Mouse (Mus musculus) kidney, postnatal 0 days (tissue): ENCODE results near the gene Syngr4. TPM values are rescaled to one million over a fixed set of nuclear protein-coding genes. Genes with fewer than 3 reads are reported as not detected.

ENCODE experiments used
- ATAC-seq: fragments of 200-750 bp; cut with Nextera tagmentation; replicated peaks from 2 replicates; pipeline ENCODE4 v1.8.0; 2017; ENCODE audit warnings: low read depth, moderate number of reproducible peaks, moderate TSS enrichment, moderate library complexity; ENCODE audit not compliant: low FRiP score
- DNase-seq: peaks from one replicate; pipeline ENCODE4 v3.0.0-alpha.2; 2016; ENCODE audit warnings: low spot score
- H3K27ac ChIP-seq: fragments of 300-500 bp; sonication (generic); 2 replicates; pipeline ENCODE4 v1.5.1; 2014; ENCODE audit warnings: mild to moderate bottlenecking
- H3K27me3 ChIP-seq: fragments of 300-500 bp; sonication (generic); 2 replicates; pipeline ENCODE4 v1.6.1; 2014; ENCODE audit warnings: low read length, mixed read lengths; ENCODE audit not compliant: insufficient read depth
- H3K36me3 ChIP-seq: fragments of 300-500 bp; sonication (generic); 2 replicates; pipeline ENCODE4 v1.6.1; 2014; ENCODE audit warnings: low read length, mixed read lengths; ENCODE audit not compliant: insufficient read depth
- H3K4me1 ChIP-seq: fragments of 300-500 bp; sonication (generic); replicated peaks from 2 replicates; pipeline ENCODE4 v1.6.1; 2014; ENCODE audit warnings: antibody characterized with exemption, low read length, mixed read lengths; ENCODE audit not compliant: insufficient read depth
- H3K4me2 ChIP-seq: fragments of 300-500 bp; sonication (generic); 2 replicates; pipeline ENCODE4 v1.6.1; 2014; ENCODE audit warnings: mild to moderate bottlenecking, low read length, moderate library complexity, mixed read lengths
- H3K4me3 ChIP-seq: fragments of 300-500 bp; sonication (generic); replicated peaks from 2 replicates; pipeline ENCODE4 v1.5.1; 2014; ENCODE audit warnings: low read depth, low read length
- H3K9ac ChIP-seq: fragments of 300-500 bp; sonication (generic); 2 replicates; pipeline ENCODE4 v1.6.1; 2014; ENCODE audit warnings: low read depth, low read length
- H3K9me3 ChIP-seq: fragments of 300-500 bp; sonication (generic); replicated peaks from 2 replicates; pipeline ENCODE4 v1.6.1; 2016; ENCODE audit warnings: low read length, inconsistent platforms, mixed read lengths
- CTCF ChIP-seq: IDR thresholded peaks from 2 replicates; pipeline ENCODE4 v1.5.1; 2016; ENCODE audit warnings: antibody characterized with exemption, low read depth, mild to moderate bottlenecking, moderate library complexity
- WGBS: fragments of 180-500 bp; shearing (Covaris S2); extraction: QIAGEN DNeasy Blood & Tissue Kit; methylation state at CpG from one replicate; pipeline ENCODE4 v1.1.7; 2014; 5-methylcytosine and 5-hydroxymethylcytosine counted together
- polyA plus RNA-seq: library from polyadenylated mRNA; unstranded; fragments of >200 nt; fragmentation: Nextera tagmentation; extraction: Ambion mirVana; gene quantifications from 2 replicates; pipeline ENCODE4 v1.2.1, GENCODE M21; 2015

The Syngr4 gene
- polyA plus RNA-seq, 1 experiment from 2014 or later, result 1.6 TPM

DNA sequence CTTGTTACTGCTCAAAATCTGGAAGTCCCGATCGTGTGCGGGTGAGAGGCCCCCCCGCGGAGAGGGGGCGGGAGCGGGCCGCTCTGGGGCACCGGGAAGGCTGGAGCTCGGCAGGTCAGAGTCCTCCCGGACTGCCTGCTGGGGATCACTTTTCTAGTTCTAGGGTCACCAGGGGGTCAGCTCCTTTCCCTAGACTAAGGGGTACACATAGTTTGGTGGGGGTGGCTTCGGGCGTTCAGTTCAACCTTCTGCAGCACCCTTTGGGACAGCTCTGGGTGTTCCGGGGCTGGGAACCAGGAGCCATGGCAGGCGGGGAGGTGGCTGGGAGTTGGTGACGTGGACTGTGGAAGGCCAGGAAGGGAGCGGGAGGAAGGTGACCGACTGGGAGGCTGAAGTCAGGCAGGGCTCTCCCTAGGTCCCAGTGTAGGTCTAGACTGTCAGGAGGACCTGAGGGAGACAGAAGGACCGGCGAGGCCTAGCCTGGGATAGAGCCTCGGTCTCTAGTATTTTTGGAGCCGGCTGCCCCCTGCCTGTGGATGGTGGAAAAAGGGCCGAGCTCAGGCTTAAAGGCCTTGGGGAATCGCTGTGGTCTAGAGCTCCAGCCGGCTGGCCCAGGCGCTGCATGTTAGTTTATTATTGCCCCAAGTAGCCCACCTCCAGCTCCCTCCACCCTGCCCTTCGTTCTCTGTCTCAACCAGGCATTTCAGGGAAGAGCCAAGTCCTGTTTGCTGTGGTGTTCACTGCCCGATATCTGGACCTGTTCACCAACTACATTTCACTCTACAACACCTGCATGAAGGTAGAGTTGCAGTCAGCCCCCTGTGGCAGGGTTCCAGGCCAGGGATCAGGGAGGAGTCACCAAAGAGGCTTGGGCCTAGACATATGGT lies 23.2 kb downstream of the Syngr4 start:
- WGBS, result under 1% methylated on average over 28 of the region's 28 CpGs
- ATAC-seq (peak; percentile 60), DNase-seq (peak; percentile 76)
- Histone ChIP-seq H3K27me3 (peaks cover 16% of the 10 kb centered on the region), H3K4me3 (peak overlapping the region; percentile 75), H3K9ac (peak overlapping the region; percentile 90), H3K9me3 (no peaks in the 10 kb centered on the region), H3K4me2 (peak overlapping the region; percentile 72), H3K27ac (peak overlapping the region; percentile 93), H3K4me1 (peaks cover 20% of the 10 kb centered on the region; the same call in 1 of the 2 replicates), H3K36me3 (peaks cover 21% of the 10 kb centered on the region)
- peak; percentile 51 for TF ChIP-seq CTCF

DNA sequence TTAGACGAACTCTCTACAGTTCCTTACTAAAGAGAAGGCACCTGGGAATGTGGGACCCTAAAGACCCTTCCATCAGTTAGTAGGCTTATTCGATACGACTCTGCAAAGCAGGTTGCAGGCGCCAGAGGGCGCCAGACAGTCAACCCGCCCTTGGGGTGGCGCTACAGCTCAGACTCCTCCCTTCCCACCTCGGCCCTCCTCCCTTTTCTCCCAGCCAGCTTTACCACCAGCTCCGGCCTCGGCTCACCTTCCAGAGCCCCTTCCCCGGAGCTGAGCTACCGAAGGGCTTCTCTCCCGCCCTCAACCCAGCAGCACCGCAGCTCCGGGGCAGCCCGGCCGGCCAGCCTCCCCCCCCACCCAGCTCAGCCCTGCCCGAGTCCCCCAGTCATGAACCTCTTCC lies 23.9 kb downstream of the Syngr4 start, which contains the start of gene Kdelr1:
Gene Kdelr1, plus strand, starts transcription at position 149 of the 400 bp plus-strand sequence.
- Histone ChIP-seq H3K4me3 (peak within 1 kb of the TSS; percentile 75), H3K9ac (peak within 1 kb of the TSS; percentile 90), H3K27me3 (peaks cover 16% of the 10 kb centered on the region), H3K9me3 (no peaks in the 10 kb centered on the region), H3K4me2 (peak within 1 kb of the TSS; percentile 72), H3K27ac (peak within 1 kb of the TSS; percentile 93), H3K4me1 (peaks cover 22% of the 10 kb centered on the region; the same call in 1 of the 2 replicates), H3K36me3 (peaks cover 18% of the 10 kb centered on the region)
- peak; percentile 69 for ATAC-seq
- peak; percentile 94 for TF ChIP-seq CTCF
- 4% methylated on average over 18 of the region's 18 CpGs for WGBS
- DNase-seq, result peak; percentile 97

DNA sequence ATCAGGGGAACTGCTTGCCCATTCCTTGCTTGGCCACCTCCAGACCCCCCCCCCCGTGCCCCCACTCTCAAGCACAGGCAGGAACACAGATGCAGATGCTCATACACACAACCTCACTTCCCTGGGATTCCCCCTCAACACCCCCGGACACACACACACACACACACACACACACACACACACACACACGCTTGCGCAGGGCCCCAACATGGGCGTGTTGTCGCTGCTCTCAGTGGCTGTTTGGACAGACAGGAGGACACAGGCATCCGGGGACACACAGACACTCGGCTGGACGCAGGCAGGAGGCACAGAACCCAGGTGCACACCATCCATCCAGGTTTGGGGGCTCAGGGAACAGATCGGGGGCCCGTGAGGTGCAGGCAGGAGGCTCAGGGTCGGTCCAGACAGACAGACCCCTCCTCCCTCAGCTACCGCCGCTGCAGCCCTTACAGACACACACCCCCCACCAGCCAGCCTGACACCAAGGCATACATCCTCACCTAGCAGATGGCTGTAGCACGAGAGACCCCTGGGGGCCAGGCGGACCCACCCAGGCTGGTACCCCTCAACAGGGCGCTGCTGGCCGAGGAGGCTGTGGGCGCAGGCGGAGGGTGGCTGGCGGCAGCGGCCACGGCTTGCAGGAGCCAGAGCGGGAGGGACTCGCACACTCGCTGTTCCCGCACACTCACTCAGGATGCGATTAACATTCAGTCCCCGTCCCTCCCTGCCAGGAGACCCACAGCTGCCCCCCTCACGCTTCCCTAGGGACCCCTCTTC lies 26.0 kb downstream of the Syngr4 start:
- peak overlapping the region; percentile 52 for H3K4me2 ChIP-seq
- H3K36me3 ChIP-seq, result peaks cover under 1% of the 10 kb centered on the region; the same call in 1 of the 2 replicates
- no peak overlapping the region for H3K27ac ChIP-seq
- H3K9ac ChIP-seq, result peak overlapping the region; percentile 50
- H3K9me3 ChIP-seq, result no peaks in the 10 kb centered on the region
- peaks cover 22% of the 10 kb centered on the region; the same call in 1 of the 2 replicates for H3K4me1 ChIP-seq
- DNase-seq, result no peak
- H3K4me3 ChIP-seq, result peak overlapping the region; percentile 24
- WGBS, result 2% methylated on average over 28 of the region's 30 CpGs
- ATAC-seq, result no peak
- TF ChIP-seq CTCF, result 0 out of 2 replicates have a peak, but pooled peaks have one; percentile 9
- peaks cover 16% of the 10 kb centered on the region for H3K27me3 ChIP-seq

DNA sequence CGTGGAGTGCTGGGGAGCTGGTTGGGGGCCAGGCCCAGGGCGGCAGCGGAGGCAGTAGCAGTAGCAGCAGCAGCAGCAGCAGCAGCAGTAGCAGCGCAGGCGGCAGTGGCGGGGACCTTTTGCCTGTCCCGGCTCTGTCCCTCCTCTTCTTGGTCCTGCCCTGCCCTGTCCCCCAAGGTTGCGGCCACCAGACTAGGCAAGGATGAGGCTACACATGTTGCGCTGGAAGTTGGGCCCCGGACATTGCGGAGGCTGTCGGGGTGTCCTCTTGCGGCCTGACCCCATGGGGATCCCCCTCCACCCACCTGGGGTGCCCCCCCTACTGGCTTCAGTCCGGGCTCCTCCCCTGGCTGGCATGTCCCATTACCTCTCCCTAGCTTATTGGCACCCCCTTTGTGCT lies 26.7 kb downstream of the Syngr4 start:
- ATAC-seq (no peak), DNase-seq (no peak)
- H3K4me1 ChIP-seq, result peaks cover 22% of the 10 kb centered on the region; the same call in 1 of the 2 replicates
- peak overlapping the region; percentile 37; the same call in 1 of the 2 replicates for H3K9ac ChIP-seq
- 3% methylated on average over 14 of the region's 14 CpGs for WGBS
- H3K4me3 ChIP-seq, result no peak overlapping the region
- no peaks in the 10 kb centered on the region for H3K36me3 ChIP-seq
- peak overlapping the region; percentile 52 for H3K4me2 ChIP-seq
- no peaks in the 10 kb centered on the region for H3K9me3 ChIP-seq
- TF ChIP-seq CTCF, result no peak
- H3K27ac ChIP-seq, result no peak overlapping the region
- H3K27me3 ChIP-seq, result peaks cover 16% of the 10 kb centered on the region

DNA sequence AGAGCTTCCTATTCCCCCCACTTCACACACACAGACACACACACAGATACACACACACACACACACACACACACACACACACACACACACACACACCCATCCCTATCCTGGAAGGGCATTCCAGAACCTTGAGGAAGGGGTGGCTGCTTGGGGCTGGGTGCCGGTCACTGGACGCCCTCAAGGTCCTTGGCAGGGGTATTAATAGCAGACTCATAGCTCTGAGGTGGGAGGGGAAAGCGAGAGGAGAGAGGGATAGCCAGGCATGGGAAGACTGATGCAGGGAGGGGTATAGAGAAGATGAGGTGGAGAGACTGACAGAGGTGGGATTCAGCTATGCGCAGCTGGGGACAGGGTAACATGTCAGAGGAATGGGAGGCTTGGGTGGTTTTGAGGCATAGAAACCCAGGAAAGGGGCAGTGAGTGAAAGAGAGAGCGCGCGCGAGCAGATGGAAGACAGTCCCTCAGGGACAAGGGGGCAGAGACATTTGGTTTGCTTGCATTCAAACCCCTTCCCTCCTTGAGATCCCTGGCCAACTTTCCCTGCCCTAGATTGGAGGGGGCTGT lies 27.3 kb downstream of the Syngr4 start:
- ATAC-seq (no peak), DNase-seq (no peak)
- no peak for TF ChIP-seq CTCF
- Histone ChIP-seq H3K4me2 (peak overlapping the region; percentile 52), H3K9me3 (no peaks in the 10 kb centered on the region), H3K4me3 (no peak overlapping the region), H3K4me1 (peaks cover 22% of the 10 kb centered on the region; the same call in 1 of the 2 replicates), H3K27ac (no peak overlapping the region), H3K36me3 (no peaks in the 10 kb centered on the region), H3K9ac (peak overlapping the region; percentile 37; the same call in 1 of the 2 replicates), H3K27me3 (peaks cover 16% of the 10 kb centered on the region)
- WGBS, result 18% methylated on average over 8 of the region's 8 CpGs
